Mouse (Mus musculus): ENCODE data around the gene Mesd.
A peak's percentile ranks its signal among the peaks of the same experiment; 100 is the strongest.
"Not testable (repeated sequence)": the region's sequence is repeated elsewhere in the genome, so short reads cannot be mapped to it uniquely, and the experiment has no call there.

Gene Mesd

GRCm38 (mm10) chr7:83878676-83879448 lies 5.4 kb upstream of the Mesd start:
- DNase-seq (ENCODE audit: low read depth, low spot score) = no peak

- DNase-seq (ENCODE audit: low read depth, low spot score) = no peak
Measured at GRCm38 (mm10) chr7:83882150-83882632, 2.1 kb upstream of the Mesd start.

DNA sequence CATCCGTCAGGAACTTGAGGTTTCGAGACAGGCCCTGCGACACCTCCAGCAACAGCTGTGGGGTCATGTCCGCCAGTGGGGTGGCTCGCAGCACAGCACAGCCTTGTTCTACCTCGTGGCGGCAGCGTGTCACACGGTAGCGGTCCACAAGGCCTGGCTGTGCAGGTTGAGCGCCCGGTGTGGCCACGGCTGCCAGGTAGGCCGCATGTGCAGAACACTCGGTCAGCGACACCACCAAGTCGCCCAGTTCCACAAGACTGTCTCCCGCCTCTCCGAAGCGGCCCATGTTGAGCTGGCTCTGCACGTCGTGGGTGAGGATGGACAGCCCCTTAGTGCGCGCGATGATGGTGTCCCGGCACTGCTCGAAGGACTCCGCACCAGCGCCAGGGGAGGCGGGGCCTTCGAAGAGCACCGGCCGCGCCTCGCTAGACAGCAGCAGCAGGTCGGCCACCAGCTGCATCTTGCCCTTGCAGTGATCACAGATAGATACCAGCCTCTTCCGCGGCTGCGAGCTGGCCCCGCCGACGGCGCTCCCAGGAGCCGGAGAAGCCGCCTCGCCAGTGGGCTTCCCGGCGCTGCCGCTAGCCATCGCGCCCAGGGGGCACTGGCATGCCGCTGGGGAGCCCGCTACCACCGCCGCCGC lies 1.5 kb upstream of the Mesd start:
- peak; percentile 62 for DNase-seq (ENCODE audit: low read depth, low spot score)

GRCm38 (mm10) chr7:83883276-83884020 lies 818 bp upstream of the Mesd start:
- DNase-seq (ENCODE audit: low read depth, low spot score) = peak; percentile 78

DNA sequence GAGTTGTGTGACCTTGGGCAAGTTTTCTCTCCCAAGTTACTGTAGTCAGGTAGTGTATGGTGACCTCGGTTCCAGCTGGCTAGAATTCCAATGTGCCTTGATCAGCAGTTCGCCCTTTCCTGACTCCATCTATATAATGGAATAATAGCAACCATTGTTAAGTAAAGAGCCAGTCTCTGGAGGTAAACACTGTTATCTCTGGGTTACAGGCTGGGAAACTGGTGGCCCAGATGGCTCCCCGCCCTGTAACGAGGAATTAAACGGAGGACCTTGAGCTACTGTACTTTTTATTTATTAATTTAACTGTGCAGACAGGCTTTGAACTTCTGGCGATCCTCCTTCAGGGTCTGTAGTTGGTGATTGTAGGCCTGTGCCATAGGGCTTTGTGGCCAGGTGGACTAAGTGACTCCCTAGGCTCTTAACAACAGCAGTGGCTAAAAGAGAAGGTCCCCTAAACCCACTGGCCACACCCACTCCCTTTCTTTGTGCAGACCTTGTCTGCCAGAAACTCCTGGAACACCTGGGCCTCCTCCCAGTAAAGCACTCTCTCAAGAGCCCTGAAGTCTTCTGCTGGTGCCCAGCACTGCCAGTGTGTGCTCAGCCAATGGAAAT lies 761 bp downstream of the Mesd start:
- peak; percentile 70 for DNase-seq (ENCODE audit: low read depth, low spot score)

- peak; percentile 69 for DNase-seq (ENCODE audit: low read depth, low spot score)
Measured at GRCm38 (mm10) chr7:83885835-83886234, 1.6 kb downstream of the Mesd start.

- DNase-seq (ENCODE audit: low read depth, low spot score) = peak; percentile 56
Measured at GRCm38 (mm10) chr7:83886366-83887129, 2.3 kb downstream of the Mesd start.

GRCm38 (mm10) chr7:83889383-83889782 lies 5.1 kb downstream of the Mesd start:
- no peak for DNase-seq (ENCODE audit: low read depth, low spot score)

- DNase-seq (ENCODE audit: low read depth, low spot score) = not testable (repeated sequence)
Measured at GRCm38 (mm10) chr7:83889946-83890345, 5.7 kb downstream of the Mesd start.

- DNase-seq (ENCODE audit: low read depth, low spot score) = peak; percentile 100
Measured at GRCm38 (mm10) chr7:83891433-83892332, 7.4 kb downstream of the Mesd start.

GRCm38 (mm10) chr7:83892333-83892669 lies 8.0 kb downstream of the Mesd start:
- DNase-seq (ENCODE audit: low read depth, low spot score) = no peak

- DNase-seq (ENCODE audit: low read depth, low spot score) = no peak
Measured at GRCm38 (mm10) chr7:83894348-83894747, 10.1 kb downstream of the Mesd start.

- DNase-seq (ENCODE audit: low read depth, low spot score) = no peak
Measured at GRCm38 (mm10) chr7:83896077-83896740, 11.9 kb downstream of the Mesd start.

DNA sequence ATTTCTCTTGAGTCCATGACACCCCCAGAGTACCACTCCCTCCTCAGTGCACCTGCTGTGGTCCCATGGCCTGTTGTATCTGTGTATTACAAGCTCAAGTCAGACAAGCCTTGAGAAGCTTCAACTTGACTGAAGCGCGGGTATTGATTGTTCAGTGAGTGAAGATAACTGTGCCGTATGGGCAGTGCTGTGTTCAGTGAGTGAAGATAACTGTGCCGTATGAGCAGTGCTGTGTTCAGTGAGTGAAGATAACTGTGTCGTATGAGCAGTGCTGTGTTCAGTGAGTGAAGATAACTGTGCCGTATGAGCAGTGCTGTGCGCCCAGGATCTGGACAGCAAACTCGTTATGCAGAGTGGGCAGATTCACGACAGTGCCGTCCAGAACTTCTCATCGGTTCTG lies 14.0 kb downstream of the Mesd start:
- no peak for DNase-seq (ENCODE audit: low read depth, low spot score)

- no peak for DNase-seq (ENCODE audit: low read depth, low spot score)
Measured at GRCm38 (mm10) chr7:83900519-83900918, 16.3 kb downstream of the Mesd start.

DNA sequence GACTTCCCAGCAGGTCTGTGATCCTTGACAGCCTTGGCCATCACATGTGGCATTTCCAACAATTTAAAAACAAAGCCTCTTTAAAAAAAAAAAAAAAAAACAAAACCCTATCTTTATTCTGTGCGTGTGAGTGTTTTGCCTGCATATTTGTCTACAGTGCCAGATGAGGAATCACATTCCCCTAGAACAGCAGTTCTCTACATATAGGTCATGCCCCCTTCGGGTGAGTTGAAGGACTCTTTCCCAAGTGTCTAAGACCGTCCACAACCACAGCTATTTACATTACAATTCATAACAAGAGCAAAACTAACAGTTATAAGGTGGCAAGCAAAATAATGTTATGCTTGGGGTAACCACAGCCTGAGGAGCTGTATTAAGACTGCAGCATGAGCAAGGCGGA lies 17.2 kb downstream of the Mesd start:
- no peak for DNase-seq (ENCODE audit: low read depth, low spot score)

- DNase-seq (ENCODE audit: low read depth, low spot score) = no peak
Measured at GRCm38 (mm10) chr7:83902296-83903145, 18.3 kb downstream of the Mesd start.

- DNase-seq (ENCODE audit: low read depth, low spot score) = no peak
Measured at GRCm38 (mm10) chr7:83904831-83905230, 20.6 kb downstream of the Mesd start.

- DNase-seq (ENCODE audit: low read depth, low spot score) = no peak
Measured at GRCm38 (mm10) chr7:83911909-83912308, 27.6 kb downstream of the Mesd start.
